Mouse (Mus musculus) urinary bladder, adult 2 months (tissue): Measurements from ENCODE around the gene Mfap2. TPM values are rescaled to one million over a fixed set of nuclear protein-coding genes. Genes with fewer than 3 reads are reported as not detected.

Source experiments
- DNase-seq: peaks from one replicate; pipeline ENCODE4 v3.0.0; 2022; ENCODE audit warnings: low spot score
- polyA plus RNA-seq: library from polyadenylated mRNA; depleted of rRNA; stranded (reverse); fragments of >200 nt; gene quantifications from 2 replicates; pipeline ENCODE4 v1.2.3, GENCODE M21; 2012

Gene Mfap2
- polyA plus RNA-seq, 1 experiment, result 37.9 TPM

DNA sequence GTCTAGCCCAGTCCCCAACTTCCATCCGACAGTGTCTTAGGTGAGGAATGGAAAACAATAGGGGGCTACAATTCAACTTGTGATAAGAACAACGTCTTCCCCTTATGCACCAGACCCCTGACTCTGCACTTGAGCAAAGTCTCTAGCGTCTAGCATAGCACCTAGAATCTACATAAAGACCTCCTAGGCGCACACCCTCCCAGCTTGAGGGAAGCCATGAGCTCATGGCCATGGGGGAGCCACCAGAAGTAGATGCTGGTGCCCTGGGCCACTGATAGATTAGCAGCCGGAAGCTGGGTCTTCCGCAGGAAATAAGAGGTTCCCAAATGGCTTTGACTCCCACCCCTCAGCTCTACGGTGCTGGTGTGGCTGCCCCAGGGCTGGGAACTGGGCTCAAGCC is 22.7 kb upstream of the Mfap2 start:
- DNase-seq, result no peak

DNA sequence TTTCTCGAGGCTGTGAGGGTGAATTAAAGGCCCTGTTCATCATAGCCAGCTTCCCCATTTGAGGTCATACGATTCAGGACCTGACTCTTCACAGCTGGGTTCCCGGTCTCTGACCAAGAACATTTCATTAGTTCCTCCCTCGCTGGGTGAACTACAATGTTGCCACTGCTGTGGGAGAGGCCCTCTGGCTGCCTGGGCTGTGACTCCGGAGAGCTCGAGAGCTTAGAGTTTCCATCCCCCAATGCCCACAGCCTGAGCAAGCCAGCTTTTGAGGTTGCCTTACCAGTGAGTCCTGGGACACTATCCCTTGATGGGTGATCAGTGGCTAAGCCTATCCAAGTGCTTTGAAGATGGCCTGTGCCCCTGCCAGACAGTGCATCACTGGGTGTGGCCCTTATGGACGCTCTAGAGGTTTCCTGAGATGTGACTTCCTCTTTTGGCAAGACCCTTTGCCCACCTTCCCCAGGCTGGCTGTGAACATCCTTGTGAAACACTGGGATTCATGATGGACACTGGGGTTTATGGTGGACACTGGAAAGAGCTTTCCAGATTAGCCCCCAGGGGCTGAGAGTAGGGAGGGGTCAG is 21.4 kb upstream of the Mfap2 start:
- DNase-seq, result no peak

DNA sequence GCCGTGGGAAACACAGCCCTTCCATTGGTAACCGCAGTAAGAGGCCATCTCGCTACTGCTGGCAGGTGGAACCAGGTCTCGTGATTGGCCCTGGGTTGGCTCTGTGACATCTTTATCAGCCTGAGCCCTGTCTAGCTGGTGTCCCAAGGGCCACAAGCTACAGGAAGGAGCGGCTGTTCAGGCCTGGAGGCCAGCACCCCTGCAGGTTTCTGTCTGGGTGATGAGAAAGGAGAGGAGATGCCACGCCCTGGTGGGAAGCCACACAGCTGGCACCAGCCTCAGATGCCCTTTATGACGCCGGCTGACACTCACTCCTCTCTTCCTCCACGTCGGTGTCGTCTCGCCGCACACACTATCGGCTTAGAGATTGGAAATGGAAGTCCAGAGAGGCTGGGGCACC is 20.8 kb upstream of the Mfap2 start:
- no peak for DNase-seq

DNA sequence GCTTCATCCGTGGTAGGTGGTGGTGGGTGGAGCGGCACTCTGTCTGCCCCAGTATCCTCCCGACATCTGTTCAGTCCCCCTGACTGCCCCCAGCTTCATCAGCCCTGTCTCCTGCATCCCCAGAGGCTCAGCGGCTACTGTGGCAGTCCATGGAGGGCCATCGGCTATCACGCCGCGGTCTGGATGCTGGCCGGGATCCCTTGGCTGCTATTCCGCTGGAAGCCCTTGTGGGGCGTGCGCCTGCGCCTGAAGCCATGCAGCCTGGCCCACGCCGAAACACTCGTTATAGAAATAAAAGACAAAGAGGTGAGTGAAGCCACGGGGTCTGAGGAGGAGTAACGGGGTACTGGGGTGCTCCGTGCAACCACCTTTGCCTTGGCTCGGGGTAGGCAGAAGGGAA is 18.0 kb upstream of the Mfap2 start:
- no peak for DNase-seq

GRCm38 (mm10) chr4:140993846-140994245 is 16.4 kb upstream of the Mfap2 start:
- DNase-seq, result no peak

GRCm38 (mm10) chr4:140995811-140996210 is 14.4 kb upstream of the Mfap2 start:
- DNase-seq, result no peak

GRCm38 (mm10) chr4:140996812-140997211 is 13.4 kb upstream of the Mfap2 start:
- DNase-seq, result no peak

DNA sequence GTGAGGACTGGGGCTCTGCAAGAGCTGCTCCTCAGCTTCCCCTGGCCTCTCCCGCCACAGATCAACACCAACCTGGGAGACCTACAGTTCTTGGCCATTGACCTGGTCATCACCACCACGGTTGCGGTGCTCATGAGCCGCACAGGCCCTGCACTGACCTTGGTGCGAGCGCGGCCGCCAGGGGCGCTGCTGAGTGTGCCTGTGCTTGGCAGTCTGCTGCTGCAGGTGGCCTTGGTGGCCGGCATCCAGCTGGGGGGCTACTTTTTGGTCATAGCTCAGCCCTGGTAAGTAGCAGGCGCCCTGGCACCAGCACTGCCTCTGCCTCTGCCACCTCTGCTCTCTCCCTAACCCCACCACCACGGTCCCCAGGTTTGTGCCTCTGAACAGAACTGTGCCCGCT is 4.2 kb upstream of the Mfap2 start:
- no peak for DNase-seq

- no peak for DNase-seq
Observed at GRCm38 (mm10) chr4:141008028-141008427, 2.2 kb upstream of the Mfap2 start.

DNA sequence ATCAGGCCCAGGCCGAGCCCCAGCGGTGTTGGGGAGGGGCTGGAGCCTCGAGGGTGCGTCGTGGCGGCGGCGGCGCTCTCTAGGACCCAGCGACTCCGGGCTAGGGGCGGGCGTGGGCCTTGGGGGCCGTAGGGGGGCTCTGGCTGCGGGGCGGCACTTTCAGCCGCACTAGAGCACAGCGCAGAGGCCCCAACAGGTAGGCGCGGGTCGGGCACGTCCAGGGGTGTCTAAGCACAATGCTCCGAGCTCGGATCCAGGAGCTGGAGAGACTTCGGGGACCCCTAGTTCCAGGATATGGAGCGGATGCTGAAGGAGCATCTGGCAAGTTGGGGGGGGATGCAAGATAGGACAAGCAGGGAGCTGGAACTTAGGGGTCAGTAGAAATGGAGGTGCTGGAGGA is 308 bp downstream of the Mfap2 start:
- no peak for DNase-seq

DNA sequence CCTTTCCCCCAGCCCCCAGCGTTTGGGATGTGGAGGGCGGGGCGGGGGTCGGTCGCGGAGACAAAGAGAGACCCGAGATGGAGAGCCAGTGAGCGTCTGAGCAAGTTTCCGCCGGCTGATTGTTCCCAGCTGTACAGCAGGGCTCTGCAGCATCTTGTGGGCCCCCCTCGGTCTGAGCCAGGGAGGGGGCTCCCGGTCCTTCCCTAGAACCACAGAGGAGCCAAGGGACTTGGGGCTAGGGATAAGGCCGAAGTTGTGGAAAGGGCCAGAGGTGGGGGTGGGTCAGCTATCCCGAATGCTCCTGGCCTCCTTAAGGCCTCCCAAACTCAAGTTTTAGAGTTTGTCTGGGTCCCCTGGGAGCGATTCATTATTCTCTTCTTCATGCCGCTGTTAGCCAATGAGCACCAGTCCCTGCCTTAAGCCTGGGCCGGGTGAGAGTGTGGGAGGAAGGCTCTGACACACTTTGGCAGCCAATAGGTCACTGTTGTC is 767 bp downstream of the Mfap2 start:
- no peak for DNase-seq

GRCm38 (mm10) chr4:141011556-141012328 is 1.5 kb downstream of the Mfap2 start:
- no peak for DNase-seq

DNA sequence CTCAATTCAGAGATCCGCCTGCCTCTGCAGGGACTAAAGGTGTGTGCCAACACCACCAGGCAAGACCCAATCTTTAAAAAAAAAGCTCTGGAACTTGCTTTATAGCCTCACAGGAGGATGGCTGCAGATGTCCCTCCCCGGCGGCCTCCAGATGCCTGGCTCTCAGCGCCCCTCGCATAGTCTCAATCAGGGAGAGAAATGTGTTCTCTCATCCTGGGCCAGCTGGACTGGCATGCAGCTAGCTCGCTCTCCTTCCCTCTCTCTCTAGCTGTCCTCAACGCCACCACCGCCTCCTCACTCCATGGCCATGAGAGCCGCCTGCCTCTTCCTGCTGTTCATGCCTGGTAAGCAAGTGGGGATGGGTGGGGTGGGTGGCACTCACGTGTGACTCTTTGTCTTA is 2.3 kb downstream of the Mfap2 start:
- no peak for DNase-seq

DNA sequence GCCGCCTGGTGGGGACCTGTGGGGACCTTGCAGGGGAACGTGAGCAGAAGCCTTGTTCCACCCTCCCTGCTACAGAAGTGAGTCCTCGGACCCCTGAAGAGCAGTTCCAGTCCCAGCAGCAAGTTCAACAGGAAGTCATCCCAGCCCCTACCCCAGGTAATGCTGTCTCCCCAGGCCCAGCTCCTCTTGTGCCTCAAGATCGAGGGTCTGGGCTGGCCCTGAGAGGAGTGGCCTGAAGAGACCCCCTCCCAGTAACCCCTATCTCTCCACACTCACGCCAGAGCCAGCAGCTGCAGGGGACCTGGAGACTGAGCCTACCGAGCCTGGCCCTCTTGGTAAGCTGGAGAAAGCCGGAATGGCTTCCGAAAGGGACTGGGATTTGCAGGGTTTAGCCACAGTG is 3.9 kb downstream of the Mfap2 start:
- DNase-seq, result no peak

DNA sequence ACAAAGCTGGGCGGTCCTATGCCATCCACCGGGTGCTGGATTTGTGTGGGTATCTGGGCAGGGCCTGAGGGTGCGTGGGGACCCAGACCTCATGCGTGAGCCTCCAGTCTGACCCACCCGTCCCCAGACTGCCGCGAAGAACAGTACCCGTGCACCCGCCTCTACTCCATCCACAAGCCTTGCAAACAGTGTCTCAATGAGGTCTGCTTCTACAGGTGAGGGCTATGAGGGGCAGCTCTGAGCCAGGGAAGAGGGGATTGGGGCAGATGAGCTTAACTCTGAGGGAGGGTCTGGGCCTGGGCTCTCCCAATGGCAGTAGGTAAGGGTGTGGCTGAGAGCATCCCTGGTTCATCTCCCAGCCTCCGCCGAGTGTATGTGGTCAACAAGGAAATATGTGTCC is 4.6 kb downstream of the Mfap2 start:
- no peak for DNase-seq

DNA sequence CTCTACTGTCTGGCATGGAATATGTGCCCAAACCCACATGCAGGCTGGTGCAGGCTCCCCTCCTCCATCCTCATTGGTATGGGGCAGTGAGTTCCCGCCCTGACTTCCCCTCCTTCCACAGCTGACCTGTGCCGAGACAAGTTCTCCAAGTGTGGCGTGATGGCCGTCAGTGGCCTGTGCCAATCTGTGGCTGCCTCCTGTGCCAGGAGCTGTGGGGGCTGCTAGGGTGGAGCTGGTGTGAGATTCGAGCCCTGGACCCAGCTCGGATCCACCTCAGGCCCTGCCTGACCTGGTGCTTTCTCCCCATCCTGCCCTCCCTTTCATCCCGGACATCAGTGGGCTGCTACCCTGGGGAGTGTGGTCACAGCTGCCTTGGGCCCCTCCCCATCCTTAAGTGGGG is 5.1 kb downstream of the Mfap2 start:
- DNase-seq, result no peak

DNA sequence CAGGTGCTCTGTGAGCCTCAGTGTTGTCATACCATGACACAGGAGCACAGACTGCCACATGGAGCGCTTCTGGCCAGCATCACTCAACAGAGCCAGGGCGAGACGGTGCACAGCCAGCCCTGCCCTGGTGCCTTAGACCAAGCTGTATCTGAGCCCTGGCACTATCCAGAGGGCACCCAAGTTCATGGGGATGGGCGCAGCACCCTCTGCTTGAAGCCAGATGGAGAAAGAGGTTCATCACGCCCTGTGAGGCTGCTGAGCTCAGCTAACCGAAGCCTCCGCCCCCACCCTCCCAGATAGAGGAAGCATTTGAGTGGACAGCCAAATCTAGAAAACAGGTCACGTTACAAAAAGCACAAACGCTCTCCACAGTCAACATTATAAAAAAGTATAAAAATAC is 6.1 kb downstream of the Mfap2 start:
- no peak for DNase-seq

GRCm38 (mm10) chr4:141017657-141018436 is 7.6 kb downstream of the Mfap2 start:
- DNase-seq, result no peak

DNA sequence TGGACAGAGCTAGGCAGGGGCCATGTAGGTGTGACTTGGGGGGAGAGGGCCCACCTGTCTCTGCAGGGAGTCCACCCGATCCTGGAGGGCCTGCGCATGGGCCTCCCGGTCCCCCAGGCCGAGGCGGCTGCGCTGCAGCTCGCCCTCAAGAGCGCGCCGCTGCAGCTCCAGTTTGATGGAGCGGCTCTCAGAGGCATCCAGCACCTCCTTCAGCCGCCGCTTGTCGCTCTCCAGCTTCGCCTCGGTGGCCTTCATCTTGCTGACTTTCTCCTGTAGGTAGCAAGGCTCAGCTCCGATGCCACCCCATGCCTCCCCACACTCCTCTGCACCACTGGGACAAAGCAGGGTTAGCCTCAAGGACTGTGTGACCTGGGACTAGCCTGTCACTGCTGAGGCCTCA is 10.0 kb downstream of the Mfap2 start:
- no peak for DNase-seq

DNA sequence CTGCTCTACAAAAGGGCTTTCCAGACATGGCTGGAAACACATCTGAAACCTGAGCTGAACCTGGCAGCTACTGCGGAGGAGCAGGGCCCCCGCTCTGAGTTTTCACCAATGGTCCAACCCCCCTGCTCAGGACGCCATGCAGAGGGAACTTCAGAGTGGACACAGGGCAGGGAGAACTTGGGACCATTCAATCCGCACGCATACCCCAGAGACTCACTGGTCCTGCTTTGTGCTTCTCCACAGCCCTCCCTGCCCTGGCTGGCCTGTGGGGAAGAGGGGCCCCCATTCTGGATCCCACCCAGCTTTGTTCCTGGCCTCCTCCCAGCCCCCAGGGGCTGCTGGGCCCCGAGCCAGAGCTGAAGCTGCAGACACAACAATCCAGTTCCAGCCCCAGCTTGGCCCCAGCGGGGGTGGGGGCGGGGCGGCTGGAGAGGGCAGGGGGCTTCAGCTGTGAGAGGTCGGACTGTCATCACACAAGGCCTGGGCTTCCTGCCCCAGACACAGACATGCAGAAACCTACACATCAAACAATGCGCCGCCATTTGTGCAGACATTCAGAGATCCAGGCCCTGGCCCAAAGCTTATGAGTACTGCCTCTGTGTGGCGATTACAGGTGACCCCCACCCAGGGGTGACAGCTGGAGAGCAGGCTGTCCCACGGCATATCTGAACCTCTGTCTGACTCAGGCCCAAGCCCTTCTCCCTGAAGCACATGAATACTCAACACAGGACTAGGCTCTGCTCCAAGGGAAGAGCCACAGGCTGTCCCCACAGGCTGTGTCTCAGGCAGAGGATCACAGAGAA is 10.8 kb downstream of the Mfap2 start:
- DNase-seq, result no peak

DNA sequence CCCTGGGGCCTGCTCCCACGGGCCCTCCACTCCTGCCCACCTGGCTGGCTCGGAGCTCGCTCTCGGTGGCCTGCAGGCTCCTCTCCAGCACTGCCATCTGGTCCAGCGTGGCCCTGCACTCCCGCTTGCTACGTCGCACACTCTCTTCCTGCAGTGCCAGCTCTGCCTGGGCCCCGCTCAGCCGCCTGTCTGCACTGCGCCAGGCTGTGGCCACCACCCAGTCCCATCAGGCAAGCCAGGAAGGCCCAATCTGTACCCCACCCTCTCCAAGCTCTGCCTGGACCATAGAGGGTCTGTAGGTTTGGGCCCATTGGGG is 11.4 kb downstream of the Mfap2 start:
- no peak for DNase-seq

GRCm38 (mm10) chr4:141024052-141024451 is 13.8 kb downstream of the Mfap2 start:
- no peak for DNase-seq
